Mouse (Mus musculus) E14TG2a.4 (cell line): ENCODE data around the gene Mgat4e.

Source experiments
- H3K27me3 ChIP-seq: 2 replicates; pipeline ENCODE4 v1.6.1; 2014; ENCODE audit warnings: low read length, control low read depth; ENCODE audit not compliant: insufficient read depth
- H3K36me3 ChIP-seq: 2 replicates; pipeline ENCODE4 v1.6.1; 2014; ENCODE audit warnings: low read length, control low read depth; ENCODE audit not compliant: insufficient read depth
- H3K4me1 ChIP-seq: replicated peaks from 2 replicates; pipeline ENCODE4 v1.6.1; 2014; ENCODE audit warnings: low read depth, low read length, control low read depth
- H3K4me3 ChIP-seq: replicated peaks from 2 replicates; pipeline ENCODE4 v1.5.1; 2014; ENCODE audit warnings: mild to moderate bottlenecking, low read length
- H3K9me3 ChIP-seq: 2 replicates; pipeline ENCODE4 v1.6.1; 2014; ENCODE audit warnings: low read length, control low read depth
- CTCF ChIP-seq: conservative IDR thresholded peaks from 2 replicates; pipeline ENCODE4 v1.5.1; 2014; ENCODE audit warnings: low read length
- NANOG ChIP-seq: IDR thresholded peaks from 2 replicates; pipeline ENCODE4 v1.6.1; 2014; ENCODE audit warnings: borderline replicate concordance, low read length, mixed read lengths
- POU5F1 ChIP-seq: IDR thresholded peaks from 2 replicates; pipeline ENCODE4 v1.6.1; 2014; ENCODE audit warnings: low read length, borderline replicate concordance

Mgat4e gene

DNA sequence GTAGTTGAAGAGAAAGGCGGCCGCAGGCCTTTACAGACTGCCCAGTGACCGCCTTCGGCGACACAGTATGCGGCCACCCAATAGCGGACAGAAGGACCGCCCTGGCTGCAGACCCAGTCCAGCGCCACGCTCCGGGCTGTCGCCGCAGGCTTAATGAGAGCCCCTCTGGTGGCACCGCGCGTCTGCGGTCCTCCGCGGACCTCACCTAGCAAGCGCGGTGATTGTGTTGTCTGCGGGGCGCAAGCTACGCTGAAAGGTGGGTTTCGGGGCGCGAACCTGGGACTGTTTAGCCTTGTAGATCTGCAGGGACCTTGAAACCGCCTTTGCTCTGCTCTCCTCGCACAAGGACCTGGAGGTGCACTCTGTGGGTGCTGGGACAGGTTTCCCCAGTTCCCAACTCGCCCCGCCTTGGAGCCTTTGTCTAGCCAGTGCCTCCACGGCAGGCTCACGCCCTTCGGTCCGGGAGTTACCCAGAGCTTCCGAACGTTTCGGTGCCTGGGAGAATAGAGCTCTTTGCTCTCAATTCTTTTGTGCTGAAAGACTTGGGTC lies 36.1 kb downstream of the Mgat4e start:
- peak overlapping the region; percentile 77 for H3K4me3 ChIP-seq
- H3K4me1 ChIP-seq: peaks cover 57% of the 10 kb centered on the region
- peaks cover 8% of the 10 kb centered on the region for H3K36me3 ChIP-seq
- TF ChIP-seq CTCF: no peak
- TF ChIP-seq NANOG: 0 out of 2 replicates have a peak, but pooled peaks have one; percentile 16
- no peak for TF ChIP-seq POU5F1
- H3K9me3 ChIP-seq: no peaks in the 10 kb centered on the region
- peaks cover 28% of the 10 kb centered on the region for H3K27me3 ChIP-seq

DNA sequence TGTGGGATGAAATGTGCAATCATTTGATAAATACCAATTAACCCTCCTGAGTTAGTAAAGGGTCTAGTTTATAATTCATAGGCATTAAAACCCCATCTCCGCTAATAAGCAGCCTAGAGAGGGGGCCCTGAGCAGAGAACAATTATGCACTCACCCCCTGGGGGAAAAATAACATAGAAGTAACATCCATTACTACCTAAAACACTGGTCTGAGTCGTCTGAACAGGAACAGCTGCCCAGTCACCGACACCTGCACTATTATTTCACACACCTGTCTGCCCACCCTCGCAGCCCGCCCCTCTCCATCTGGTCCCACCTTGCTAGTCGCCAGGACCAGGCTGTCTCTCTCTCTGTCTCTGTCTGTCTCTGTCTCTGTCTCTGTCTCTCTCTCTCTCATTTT lies 36.9 kb downstream of the Mgat4e start:
- Histone ChIP-seq H3K4me1 (peaks cover 56% of the 10 kb centered on the region), H3K9me3 (no peaks in the 10 kb centered on the region), H3K4me3 (no peak overlapping the region), H3K27me3 (peaks cover 28% of the 10 kb centered on the region), H3K36me3 (peaks cover 16% of the 10 kb centered on the region)
- TF ChIP-seq NANOG (no peak), POU5F1 (no peak), CTCF (no peak)

GRCm38 (mm10) chr1:134512183-134512582 lies 37.3 kb downstream of the Mgat4e start:
- Histone ChIP-seq H3K4me3 (no peak overlapping the region), H3K36me3 (peaks cover 20% of the 10 kb centered on the region), H3K4me1 (peaks cover 58% of the 10 kb centered on the region), H3K9me3 (no peaks in the 10 kb centered on the region), H3K27me3 (peaks cover 28% of the 10 kb centered on the region)
- no peak for TF ChIP-seq CTCF
- TF ChIP-seq POU5F1: no peak
- TF ChIP-seq NANOG: no peak

DNA sequence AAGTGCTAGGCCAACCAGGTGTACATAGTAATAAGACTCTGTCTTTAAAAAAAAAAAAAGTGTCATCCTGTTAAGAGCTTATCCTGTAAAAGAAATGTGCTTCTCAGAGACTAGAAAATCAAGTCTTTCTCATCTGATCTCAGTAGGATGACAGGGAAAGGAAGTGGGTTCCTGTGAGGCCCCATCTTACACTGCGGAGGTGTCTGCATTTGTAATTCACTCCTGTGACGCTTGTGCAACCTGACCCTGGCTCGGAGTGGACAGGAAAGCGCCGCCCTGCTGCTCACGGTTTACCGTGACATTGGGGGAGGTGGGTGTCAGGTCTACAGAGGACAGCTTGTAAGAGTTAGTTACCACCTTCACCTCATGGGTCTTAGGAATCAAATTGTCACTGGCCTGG lies 39.5 kb downstream of the Mgat4e start:
- no peaks in the 10 kb centered on the region for H3K9me3 ChIP-seq

DNA sequence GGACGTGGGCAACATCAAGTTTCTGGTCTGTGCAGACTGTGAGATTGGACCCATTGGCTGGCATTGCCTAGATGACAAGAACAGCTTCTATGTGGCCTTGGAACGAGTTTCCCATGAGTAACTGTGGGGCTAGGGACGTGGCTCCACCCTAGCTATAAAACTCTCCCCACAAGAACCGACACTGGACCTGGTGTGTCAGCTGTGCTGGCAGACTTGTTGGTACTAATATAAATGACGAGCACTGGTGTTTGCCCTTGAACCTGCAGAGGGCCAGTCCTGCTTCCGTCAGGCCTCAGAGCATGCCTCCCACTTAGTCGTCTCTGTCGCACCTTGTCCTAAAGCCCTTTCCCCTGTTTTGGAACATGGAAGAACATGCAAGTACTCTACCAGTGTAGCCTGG lies 43.3 kb downstream of the Mgat4e start:
- peaks cover 63% of the 10 kb centered on the region for H3K36me3 ChIP-seq
- H3K9me3 ChIP-seq: no peaks in the 10 kb centered on the region
- no peak for TF ChIP-seq POU5F1
- TF ChIP-seq CTCF: no peak
- TF ChIP-seq NANOG: no peak

More for the DNA sequence above, 39.5 kb downstream of the Mgat4e start:
- Histone ChIP-seq H3K36me3 (peaks cover 41% of the 10 kb centered on the region), H3K27me3 (peaks cover 24% of the 10 kb centered on the region), H3K4me3 (no peak overlapping the region), H3K4me1 (peaks cover 57% of the 10 kb centered on the region)
- TF ChIP-seq POU5F1: no peak
- TF ChIP-seq CTCF: no peak

DNA sequence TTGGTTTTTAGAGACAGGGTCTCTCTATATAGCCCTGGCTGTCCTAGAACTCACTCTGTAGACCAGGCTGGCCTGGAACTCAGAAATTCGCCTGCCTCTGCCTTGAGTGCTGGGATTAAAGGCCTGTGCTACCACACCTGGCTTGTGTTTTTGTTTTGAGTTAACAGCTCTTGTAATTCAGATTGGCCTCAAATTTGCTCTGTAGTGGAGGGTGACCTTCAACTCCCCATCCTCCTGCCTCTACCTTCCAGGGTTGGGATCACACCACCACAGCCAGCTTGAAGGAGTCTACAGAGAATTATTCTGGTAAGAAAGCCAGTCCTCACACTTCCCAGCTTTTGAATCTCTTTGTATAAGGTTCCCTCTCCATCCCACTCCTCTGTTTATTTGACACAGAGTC lies 48.6 kb downstream of the Mgat4e start:
- peaks cover 48% of the 10 kb centered on the region for H3K36me3 ChIP-seq
- H3K4me1 ChIP-seq: peaks cover 77% of the 10 kb centered on the region
- TF ChIP-seq POU5F1 (no peak), NANOG (peak; percentile 17; the same call in 1 of the 2 replicates)
- no peaks in the 10 kb centered on the region for H3K27me3 ChIP-seq
- H3K9me3 ChIP-seq: no peaks in the 10 kb centered on the region
- H3K4me3 ChIP-seq: no peak overlapping the region

More for the DNA sequence above, 43.3 kb downstream of the Mgat4e start:
- H3K4me3 ChIP-seq: no peak overlapping the region
- no peaks in the 10 kb centered on the region for H3K27me3 ChIP-seq
- peaks cover 58% of the 10 kb centered on the region for H3K4me1 ChIP-seq

DNA sequence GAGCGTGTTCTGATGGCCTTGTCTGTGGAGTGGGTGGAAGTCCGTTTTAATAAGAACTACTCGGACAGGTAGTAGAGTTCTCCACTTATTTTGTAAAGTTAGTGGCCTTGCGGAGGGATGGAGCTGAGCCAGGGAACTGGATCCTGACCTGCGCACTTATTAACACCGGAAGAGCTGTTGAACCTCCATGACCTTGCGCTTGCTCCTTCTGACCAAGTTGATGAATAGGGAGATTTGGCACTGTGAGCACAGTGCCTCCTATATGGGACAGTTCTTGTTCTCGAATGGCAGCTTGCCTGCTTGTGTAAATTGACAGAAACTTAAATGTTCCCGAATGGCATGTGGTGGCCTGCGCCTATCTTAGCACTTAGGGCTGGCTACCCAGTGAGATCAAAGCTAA lies 53.5 kb downstream of the Mgat4e start:
- Histone ChIP-seq H3K27me3 (no peaks in the 10 kb centered on the region), H3K4me1 (peaks cover 74% of the 10 kb centered on the region), H3K9me3 (no peaks in the 10 kb centered on the region), H3K4me3 (peak overlapping the region; percentile 93), H3K36me3 (peaks cover 22% of the 10 kb centered on the region)
- TF ChIP-seq CTCF: no peak
- TF ChIP-seq NANOG: no peak
- no peak for TF ChIP-seq POU5F1

GRCm38 (mm10) chr1:134495216-134495539 lies 54.3 kb downstream of the Mgat4e start:
- Histone ChIP-seq H3K4me3 (peak overlapping the region; percentile 93), H3K9me3 (no peaks in the 10 kb centered on the region), H3K27me3 (no peaks in the 10 kb centered on the region), H3K36me3 (peaks cover 30% of the 10 kb centered on the region), H3K4me1 (peaks cover 74% of the 10 kb centered on the region)
- TF ChIP-seq POU5F1 (no peak), NANOG (no peak), CTCF (no peak)
